Mouse (Mus musculus): ENCODE data around the gene Pth.
A peak's percentile ranks its signal among the peaks of the same experiment; 100 is the strongest.

Gene Pth

DNA sequence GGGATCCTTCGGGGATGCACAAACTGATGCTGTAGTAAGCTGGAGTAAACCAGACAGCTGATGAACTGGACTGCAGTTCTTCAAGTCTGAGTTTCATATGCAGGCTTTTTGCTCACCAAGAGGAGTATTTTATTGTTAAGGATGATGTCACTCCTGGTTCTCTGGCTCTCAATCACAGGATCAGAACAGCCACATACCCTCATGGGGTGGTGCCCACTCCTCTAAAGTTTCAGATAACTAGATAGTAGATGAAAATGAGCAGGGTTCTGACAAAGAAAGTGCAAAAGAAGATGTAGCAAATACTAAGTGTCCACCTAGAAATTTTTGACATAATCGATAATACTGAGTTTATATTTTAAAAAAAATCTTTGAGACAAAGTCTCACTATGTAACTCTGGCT is at the start of gene Pth:
Gene Pth (minus strand): TSS at position 101 of the 400 bp plus-strand sequence.
- DNase-seq (ENCODE audit: low read depth, low spot score): no peak
- Histone ChIP-seq H3K36me3 (ENCODE audit: control insufficient read depth, insufficient read depth, low read length, poor library complexity, severe bottlenecking) (no peaks in the 10 kb centered on the region), H3K27me3 (ENCODE audit: control insufficient read depth, insufficient read depth, low read length, poor library complexity, severe bottlenecking) (no peaks in the 10 kb centered on the region; the same call in 1 of the 2 replicates)

DNA sequence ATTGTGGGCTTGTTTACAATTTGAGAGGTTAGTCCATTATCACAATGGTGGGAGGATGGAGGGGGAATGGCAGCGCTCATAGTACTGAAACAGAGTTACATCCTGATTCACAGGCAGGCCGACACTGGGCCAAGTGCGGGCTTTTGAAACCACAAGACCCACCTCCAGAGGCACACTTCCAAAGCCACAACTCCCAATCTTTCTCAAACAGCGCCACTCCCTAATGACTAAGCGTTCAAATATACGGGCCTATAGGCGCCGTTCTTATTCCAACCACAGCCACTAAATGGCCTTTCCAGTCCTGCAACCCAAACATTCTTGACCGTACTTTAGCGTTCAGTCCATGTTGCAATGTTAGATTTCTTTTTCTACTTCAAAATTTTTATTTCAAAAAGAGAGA is 47.9 kb upstream of the Pth start:
- Histone ChIP-seq H3K36me3 (ENCODE audit: control insufficient read depth, insufficient read depth, low read length, poor library complexity, severe bottlenecking) (no peaks in the 10 kb centered on the region), H3K27me3 (ENCODE audit: control insufficient read depth, insufficient read depth, low read length, poor library complexity, severe bottlenecking) (no peaks in the 10 kb centered on the region)
- no peak for DNase-seq (ENCODE audit: low read depth, low spot score)

DNA sequence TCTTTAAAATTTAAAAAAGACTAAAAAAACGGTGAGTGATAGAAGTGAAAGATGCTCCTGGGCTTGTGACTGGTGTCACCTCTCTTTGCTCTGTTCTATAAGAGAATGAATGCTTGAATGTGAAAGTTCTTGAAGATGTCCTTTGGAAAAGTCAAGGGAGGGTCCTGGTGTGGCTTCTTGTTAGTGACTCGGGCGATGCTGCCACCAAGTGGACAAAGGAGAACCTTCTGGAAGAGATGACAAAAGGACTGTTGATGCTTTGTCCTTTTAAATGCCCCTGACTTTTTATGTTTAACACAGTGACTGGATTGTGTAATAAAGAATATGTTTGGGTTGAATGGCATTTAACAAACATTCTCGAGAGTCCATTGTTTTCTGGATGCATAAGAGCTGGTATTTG is 45.9 kb upstream of the Pth start:
- no peaks in the 10 kb centered on the region for H3K36me3 ChIP-seq (ENCODE audit: control insufficient read depth, insufficient read depth, low read length, poor library complexity, severe bottlenecking)
- peak; percentile 66 for DNase-seq (ENCODE audit: low read depth, low spot score)
- no peaks in the 10 kb centered on the region for H3K27me3 ChIP-seq (ENCODE audit: control insufficient read depth, insufficient read depth, low read length, poor library complexity, severe bottlenecking)

DNA sequence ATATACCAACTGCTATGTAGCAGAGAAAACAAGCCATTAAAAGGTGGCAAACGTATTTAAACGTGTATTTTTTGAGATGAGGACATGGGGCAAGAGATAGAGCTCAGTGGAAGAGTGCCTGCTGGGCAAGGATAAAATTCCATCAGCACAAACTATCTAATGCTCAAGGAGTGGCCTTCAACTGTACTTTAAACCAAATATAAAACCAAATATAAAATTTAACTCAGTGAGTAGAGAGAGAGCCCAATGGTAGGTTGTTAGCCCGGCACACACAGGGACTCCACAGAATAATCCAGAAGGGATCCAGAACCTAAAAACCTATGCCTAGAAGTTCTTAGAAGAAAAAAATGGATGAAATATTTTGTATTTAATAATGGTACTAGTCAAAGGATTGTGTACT is 45.1 kb upstream of the Pth start:
- H3K36me3 ChIP-seq (ENCODE audit: control insufficient read depth, insufficient read depth, low read length, poor library complexity, severe bottlenecking): no peaks in the 10 kb centered on the region
- H3K27me3 ChIP-seq (ENCODE audit: control insufficient read depth, insufficient read depth, low read length, poor library complexity, severe bottlenecking): no peaks in the 10 kb centered on the region
- DNase-seq (ENCODE audit: low read depth, low spot score): no peak

- no peaks in the 10 kb centered on the region for H3K27me3 ChIP-seq (ENCODE audit: control insufficient read depth, insufficient read depth, low read length, poor library complexity, severe bottlenecking)
- no peaks in the 10 kb centered on the region for H3K36me3 ChIP-seq (ENCODE audit: control insufficient read depth, insufficient read depth, low read length, poor library complexity, severe bottlenecking)
- DNase-seq (ENCODE audit: low read depth, low spot score): no peak
These were observed 44.5 kb upstream of the Pth start for GRCm38 (mm10) chr7:113432891-113433290.

GRCm38 (mm10) chr7:113420771-113421170 is 32.4 kb upstream of the Pth start:
- H3K27me3 ChIP-seq (ENCODE audit: control insufficient read depth, insufficient read depth, low read length, poor library complexity, severe bottlenecking): no peaks in the 10 kb centered on the region
- no peaks in the 10 kb centered on the region for H3K36me3 ChIP-seq (ENCODE audit: control insufficient read depth, insufficient read depth, low read length, poor library complexity, severe bottlenecking)
- no peak for DNase-seq (ENCODE audit: low read depth, low spot score)

GRCm38 (mm10) chr7:113419070-113419782 is 30.9 kb upstream of the Pth start:
- DNase-seq (ENCODE audit: low read depth, low spot score): no peak

GRCm38 (mm10) chr7:113416536-113416935 is 28.2 kb upstream of the Pth start:
- H3K27me3 ChIP-seq (ENCODE audit: control insufficient read depth, insufficient read depth, low read length, poor library complexity, severe bottlenecking): no peaks in the 10 kb centered on the region
- DNase-seq (ENCODE audit: low read depth, low spot score): peak; percentile 4

More at GRCm38 (mm10) chr7:113419070-113419782, 30.9 kb upstream of the Pth start:
- H3K27me3 ChIP-seq (ENCODE audit: control insufficient read depth, insufficient read depth, low read length, poor library complexity, severe bottlenecking): no peaks in the 10 kb centered on the region
- H3K36me3 ChIP-seq (ENCODE audit: control insufficient read depth, insufficient read depth, low read length, poor library complexity, severe bottlenecking): no peaks in the 10 kb centered on the region

DNA sequence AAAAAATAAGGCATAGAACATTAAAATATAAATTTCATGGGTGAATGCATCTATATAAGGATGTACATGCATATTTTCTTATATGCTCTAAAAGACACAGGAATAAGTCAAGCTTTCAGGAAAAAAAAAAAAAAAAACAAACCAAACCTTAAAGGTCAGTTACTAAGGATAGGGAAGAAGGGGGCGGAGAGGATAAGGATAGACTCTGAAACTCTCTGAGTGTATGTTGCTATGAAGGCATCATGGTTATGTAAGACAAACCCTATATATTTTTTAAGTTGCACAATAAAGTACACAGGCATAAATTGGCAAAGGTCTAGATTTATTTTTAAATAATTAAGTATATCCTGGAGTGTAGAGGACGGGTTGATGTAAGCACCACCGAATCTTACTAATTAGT is 26.9 kb upstream of the Pth start:
- DNase-seq (ENCODE audit: low read depth, low spot score): no peak
- no peaks in the 10 kb centered on the region for H3K36me3 ChIP-seq (ENCODE audit: control insufficient read depth, insufficient read depth, low read length, poor library complexity, severe bottlenecking)
- no peaks in the 10 kb centered on the region for H3K27me3 ChIP-seq (ENCODE audit: control insufficient read depth, insufficient read depth, low read length, poor library complexity, severe bottlenecking)

More at GRCm38 (mm10) chr7:113416536-113416935, 28.2 kb upstream of the Pth start:
- no peaks in the 10 kb centered on the region for H3K36me3 ChIP-seq (ENCODE audit: control insufficient read depth, insufficient read depth, low read length, poor library complexity, severe bottlenecking)

- Histone ChIP-seq H3K27me3 (ENCODE audit: control insufficient read depth, insufficient read depth, low read length, poor library complexity, severe bottlenecking) (no peaks in the 10 kb centered on the region), H3K36me3 (ENCODE audit: control insufficient read depth, insufficient read depth, low read length, poor library complexity, severe bottlenecking) (no peaks in the 10 kb centered on the region)
- DNase-seq (ENCODE audit: low read depth, low spot score): peak; percentile 5
These were observed 20.3 kb upstream of the Pth start for GRCm38 (mm10) chr7:113408712-113409111.

- no peak for DNase-seq (ENCODE audit: low read depth, low spot score)
- no peaks in the 10 kb centered on the region for H3K27me3 ChIP-seq (ENCODE audit: control insufficient read depth, insufficient read depth, low read length, poor library complexity, severe bottlenecking)
- no peaks in the 10 kb centered on the region for H3K36me3 ChIP-seq (ENCODE audit: control insufficient read depth, insufficient read depth, low read length, poor library complexity, severe bottlenecking)
These were observed 9.7 kb upstream of the Pth start for GRCm38 (mm10) chr7:113398083-113398482.

GRCm38 (mm10) chr7:113396661-113397060 is 8.3 kb upstream of the Pth start:
- no peak for DNase-seq (ENCODE audit: low read depth, low spot score)
- Histone ChIP-seq H3K27me3 (ENCODE audit: control insufficient read depth, insufficient read depth, low read length, poor library complexity, severe bottlenecking) (no peaks in the 10 kb centered on the region), H3K36me3 (ENCODE audit: control insufficient read depth, insufficient read depth, low read length, poor library complexity, severe bottlenecking) (no peaks in the 10 kb centered on the region)

DNA sequence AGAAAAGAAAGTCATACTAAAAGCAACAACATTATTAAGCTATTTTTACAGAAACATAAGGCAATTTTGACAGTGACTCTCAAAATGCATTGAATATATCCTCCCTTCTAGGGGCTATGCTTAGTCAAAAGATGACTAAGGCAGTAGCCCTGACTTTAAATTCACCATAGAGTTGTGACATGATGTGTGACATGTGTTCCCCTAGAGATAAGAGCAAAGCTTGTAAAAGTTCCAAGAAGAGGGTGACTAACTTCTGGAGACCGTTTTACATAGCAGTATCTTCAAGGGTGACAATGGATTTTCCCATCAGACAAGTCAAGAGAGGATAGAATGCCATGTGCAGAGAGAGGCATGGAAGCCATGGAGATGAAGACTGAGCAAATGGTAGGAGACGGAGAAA is 3.2 kb upstream of the Pth start:
- DNase-seq (ENCODE audit: low read depth, low spot score): no peak
- no peaks in the 10 kb centered on the region for H3K36me3 ChIP-seq (ENCODE audit: control insufficient read depth, insufficient read depth, low read length, poor library complexity, severe bottlenecking)
- no peaks in the 10 kb centered on the region for H3K27me3 ChIP-seq (ENCODE audit: control insufficient read depth, insufficient read depth, low read length, poor library complexity, severe bottlenecking)

DNA sequence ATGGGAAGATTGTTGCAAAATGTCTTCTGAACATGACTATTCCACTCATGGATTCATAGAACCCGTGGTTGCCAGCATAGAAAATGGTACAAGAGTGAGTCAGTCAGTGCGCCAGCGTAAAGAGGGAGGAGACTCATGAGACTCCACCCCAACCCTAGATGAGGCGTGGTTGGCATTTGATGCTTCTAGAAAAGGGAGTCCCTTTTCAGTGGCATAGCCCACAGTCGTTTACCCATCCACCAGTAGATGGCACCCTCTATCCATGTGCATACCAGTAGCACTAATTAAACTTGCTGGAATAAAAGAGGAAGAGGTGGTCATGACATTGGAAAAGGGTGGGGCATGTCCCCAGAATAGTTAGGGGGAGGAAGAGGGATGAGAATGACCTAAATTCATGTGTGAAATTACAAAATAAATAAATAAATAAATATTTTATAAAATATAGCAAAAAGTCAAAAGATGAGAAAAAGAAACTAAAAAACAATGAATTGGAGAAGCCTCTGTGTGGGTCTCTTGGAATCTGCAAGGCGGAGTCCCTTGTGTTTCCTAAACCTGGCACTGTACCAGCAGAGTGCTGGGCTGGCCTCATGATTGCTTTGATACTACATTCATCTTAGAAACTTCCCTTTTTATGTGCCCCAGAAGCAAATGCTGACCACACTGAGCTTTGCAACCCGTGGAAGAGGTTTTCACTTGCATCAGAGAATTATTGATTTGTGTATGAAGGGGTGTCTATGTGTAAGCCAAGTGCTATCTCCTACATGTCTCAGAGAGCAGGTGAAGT is 10.3 kb downstream of the Pth start:
- peak; percentile 92 for DNase-seq (ENCODE audit: low read depth, low spot score)
- H3K36me3 ChIP-seq (ENCODE audit: control insufficient read depth, insufficient read depth, low read length, poor library complexity, severe bottlenecking): no peaks in the 10 kb centered on the region

GRCm38 (mm10) chr7:113372682-113373081 is 15.7 kb downstream of the Pth start:
- peak; percentile 42 for DNase-seq (ENCODE audit: low read depth, low spot score)
- Histone ChIP-seq H3K27me3 (ENCODE audit: control insufficient read depth, insufficient read depth, low read length, poor library complexity, severe bottlenecking) (no peaks in the 10 kb centered on the region), H3K36me3 (ENCODE audit: control insufficient read depth, insufficient read depth, low read length, poor library complexity, severe bottlenecking) (no peaks in the 10 kb centered on the region)

More for the DNA sequence above, 10.3 kb downstream of the Pth start:
- H3K27me3 ChIP-seq (ENCODE audit: control insufficient read depth, insufficient read depth, low read length, poor library complexity, severe bottlenecking): no peaks in the 10 kb centered on the region; the same call in 1 of the 2 replicates
